Mouse (Mus musculus) limb, embryonic 15.5 days (tissue): ENCODE data around the gene Cdhr3. TPM values are rescaled to one million over a fixed set of nuclear protein-coding genes. Genes with fewer than 3 reads are reported as not detected.
"Not testable (repeated sequence)": the region's sequence is repeated elsewhere in the genome, so short reads cannot be mapped to it uniquely, and the experiment has no call there.

Experiments
- ATAC-seq: fragments of 200-750 bp; cut with Nextera tagmentation; 2 replicates; pipeline ENCODE4 v1.8.0; 2017; ENCODE audit warnings: low read depth, moderate TSS enrichment; ENCODE audit not compliant: insufficient number of reproducible peaks, low FRiP score, low TSS enrichment
- H3K27ac ChIP-seq: fragments of 300-500 bp; sonication (generic); 2 replicates; pipeline ENCODE4 v1.5.1; 2015; ENCODE audit warnings: moderate library complexity, mild to moderate bottlenecking, inconsistent platforms
- H3K27me3 ChIP-seq: fragments of 300-500 bp; sonication (generic); 2 replicates; pipeline ENCODE4 v1.6.1; 2015; ENCODE audit warnings: inconsistent platforms
- H3K36me3 ChIP-seq: fragments of 300-500 bp; sonication (generic); 2 replicates; pipeline ENCODE4 v1.6.1; 2015; ENCODE audit warnings: inconsistent platforms
- H3K4me1 ChIP-seq: fragments of 300-500 bp; sonication (generic); 2 replicates; pipeline ENCODE4 v1.6.1; 2015; ENCODE audit warnings: inconsistent platforms
- H3K4me2 ChIP-seq: fragments of 300-500 bp; sonication (generic); 2 replicates; pipeline ENCODE4 v1.6.1; 2015; ENCODE audit warnings: mild to moderate bottlenecking, inconsistent platforms
- H3K4me3 ChIP-seq: fragments of 300-500 bp; sonication (generic); 2 replicates; pipeline ENCODE4 v1.5.1; 2015; ENCODE audit warnings: mild to moderate bottlenecking, inconsistent platforms
- H3K9ac ChIP-seq: fragments of 300-500 bp; sonication (generic); 2 replicates; pipeline ENCODE4 v1.6.1; 2015; ENCODE audit warnings: inconsistent platforms
- H3K9me3 ChIP-seq: fragments of 300-500 bp; sonication (generic); 2 replicates; pipeline ENCODE4 v1.6.1; 2016; ENCODE audit warnings: inconsistent platforms
- WGBS: fragments of 180-500 bp; shearing (Covaris S2); methylation state at CpG from one replicate; pipeline ENCODE4 v1.1.7; 2015; 5-methylcytosine and 5-hydroxymethylcytosine counted together
- polyA plus RNA-seq: library from polyadenylated mRNA; unstranded; fragments of >200 nt; fragmentation: Nextera tagmentation; extraction: Ambion mirVana; gene quantifications from 2 replicates; pipeline ENCODE4 v1.2.1, GENCODE M21; 2015

Cdhr3 gene
- polyA plus RNA-seq, 1 experiment from 2014 or later = 0.64 TPM

- H3K9ac ChIP-seq = no peak overlapping the region
- H3K4me2 ChIP-seq = no peak overlapping the region
- no peak for ATAC-seq
- H3K27ac ChIP-seq = no peak overlapping the region
- 0 out of 2 replicates have a peak, but pooled peaks cover 2% of the 10 kb centered on the region for H3K4me1 ChIP-seq
- 62% methylated on average over 2 of the region's 2 CpGs for WGBS
- H3K4me3 ChIP-seq = no peak overlapping the region
- H3K27me3 ChIP-seq = no peaks in the 10 kb centered on the region
- no peaks in the 10 kb centered on the region for H3K36me3 ChIP-seq
- H3K9me3 ChIP-seq = no peaks in the 10 kb centered on the region
Observed at GRCm38 (mm10) chr12:33068977-33069376, 23.7 kb downstream of the Cdhr3 start.

- no peak overlapping the region for H3K27ac ChIP-seq
- no peak overlapping the region for H3K4me3 ChIP-seq
- no peaks in the 10 kb centered on the region for H3K9me3 ChIP-seq
- no peak overlapping the region for H3K4me2 ChIP-seq
- no peaks in the 10 kb centered on the region for H3K27me3 ChIP-seq
- no peak for ATAC-seq
- H3K4me1 ChIP-seq = peaks cover 6% of the 10 kb centered on the region
- 68% methylated on average over 4 of the region's 4 CpGs for WGBS
- no peak overlapping the region for H3K9ac ChIP-seq
- no peaks in the 10 kb centered on the region for H3K36me3 ChIP-seq
Observed at GRCm38 (mm10) chr12:33066355-33066754, 26.3 kb downstream of the Cdhr3 start.

- WGBS = 75% methylated on average over 3 of the region's 3 CpGs
- H3K9ac ChIP-seq = no peak overlapping the region
- no peak for ATAC-seq
Observed at GRCm38 (mm10) chr12:33065162-33065561, 27.5 kb downstream of the Cdhr3 start.

GRCm38 (mm10) chr12:33064266-33064665 is 28.4 kb downstream of the Cdhr3 start:
- no peaks in the 10 kb centered on the region for H3K27me3 ChIP-seq
- no peak overlapping the region for H3K4me2 ChIP-seq
- WGBS = 76% methylated on average over 2 of the region's 2 CpGs
- H3K9me3 ChIP-seq = no peaks in the 10 kb centered on the region
- H3K4me1 ChIP-seq = peaks cover 6% of the 10 kb centered on the region
- H3K36me3 ChIP-seq = no peaks in the 10 kb centered on the region
- no peak for ATAC-seq
- no peak overlapping the region for H3K9ac ChIP-seq
- no peak overlapping the region for H3K4me3 ChIP-seq
- no peak overlapping the region for H3K27ac ChIP-seq

More at GRCm38 (mm10) chr12:33065162-33065561, 27.5 kb downstream of the Cdhr3 start:
- Histone ChIP-seq H3K36me3 (no peaks in the 10 kb centered on the region), H3K4me3 (no peak overlapping the region), H3K4me1 (peaks cover 6% of the 10 kb centered on the region), H3K4me2 (no peak overlapping the region), H3K9me3 (no peaks in the 10 kb centered on the region), H3K27ac (no peak overlapping the region), H3K27me3 (no peaks in the 10 kb centered on the region)

- no peak for ATAC-seq
- WGBS = 75% methylated on average over 2 of the region's 2 CpGs
Observed at GRCm38 (mm10) chr12:33063250-33063649, 29.4 kb downstream of the Cdhr3 start.

GRCm38 (mm10) chr12:33062379-33062778 is 30.3 kb downstream of the Cdhr3 start:
- 38% methylated on average over 2 of the region's 2 CpGs for WGBS

More at GRCm38 (mm10) chr12:33063250-33063649, 29.4 kb downstream of the Cdhr3 start:
- peaks cover 6% of the 10 kb centered on the region for H3K4me1 ChIP-seq
- H3K9ac ChIP-seq = no peak overlapping the region
- no peaks in the 10 kb centered on the region for H3K9me3 ChIP-seq
- no peak overlapping the region for H3K4me3 ChIP-seq
- no peaks in the 10 kb centered on the region for H3K27me3 ChIP-seq
- H3K36me3 ChIP-seq = no peaks in the 10 kb centered on the region
- H3K27ac ChIP-seq = no peak overlapping the region
- no peak overlapping the region for H3K4me2 ChIP-seq

GRCm38 (mm10) chr12:33061651-33062050 is 31.0 kb downstream of the Cdhr3 start:
- Histone ChIP-seq H3K36me3 (no peaks in the 10 kb centered on the region), H3K4me3 (no peak overlapping the region), H3K4me2 (no peak overlapping the region), H3K27ac (no peak overlapping the region), H3K9ac (no peak overlapping the region), H3K9me3 (no peaks in the 10 kb centered on the region), H3K4me1 (peaks cover 20% of the 10 kb centered on the region), H3K27me3 (no peaks in the 10 kb centered on the region)
- WGBS = 35% methylated on average over 8 of the region's 8 CpGs
- ATAC-seq = no peak

More at GRCm38 (mm10) chr12:33062379-33062778, 30.3 kb downstream of the Cdhr3 start:
- not testable (repeated sequence) for H3K4me2 ChIP-seq, ATAC-seq, H3K27ac ChIP-seq, H3K4me3 ChIP-seq, H3K36me3 ChIP-seq, H3K27me3 ChIP-seq, H3K9ac ChIP-seq, H3K9me3 ChIP-seq
- H3K4me1 ChIP-seq = peaks cover 12% of the 10 kb centered on the region

- Histone ChIP-seq H3K4me1 (peaks cover 22% of the 10 kb centered on the region), H3K27me3 (no peaks in the 10 kb centered on the region), H3K4me2 (peak overlapping the region; percentile 47), H3K9me3 (no peaks in the 10 kb centered on the region), H3K27ac (no peak overlapping the region), H3K4me3 (peak overlapping the region; percentile 21; the same call in 1 of the 2 replicates), H3K9ac (0 out of 2 replicates have a peak overlapping the region, but pooled peaks have one; percentile 37), H3K36me3 (no peaks in the 10 kb centered on the region)
- ATAC-seq = peak; percentile 41; the same call in 1 of the 2 replicates
- WGBS = 11% methylated on average over 19 of the region's 19 CpGs
Observed at GRCm38 (mm10) chr12:33057231-33058048, 35.2 kb downstream of the Cdhr3 start.

GRCm38 (mm10) chr12:33056574-33056973 is 36.1 kb downstream of the Cdhr3 start:
- Histone ChIP-seq H3K36me3 (no peaks in the 10 kb centered on the region), H3K4me1 (peaks cover 18% of the 10 kb centered on the region), H3K9ac (no peak overlapping the region), H3K27me3 (no peaks in the 10 kb centered on the region), H3K4me2 (no peak overlapping the region), H3K4me3 (no peak overlapping the region), H3K27ac (no peak overlapping the region), H3K9me3 (no peaks in the 10 kb centered on the region)
- 36% methylated on average over 3 of the region's 3 CpGs for WGBS
- no peak for ATAC-seq

- Histone ChIP-seq H3K4me3 (no peak overlapping the region), H3K27me3 (no peaks in the 10 kb centered on the region), H3K9me3 (no peaks in the 10 kb centered on the region), H3K27ac (no peak overlapping the region), H3K9ac (no peak overlapping the region), H3K4me2 (no peak overlapping the region), H3K36me3 (no peaks in the 10 kb centered on the region), H3K4me1 (peaks cover 16% of the 10 kb centered on the region)
- no peak for ATAC-seq
- 77% methylated on average over 6 of the region's 6 CpGs for WGBS
Observed at GRCm38 (mm10) chr12:33056074-33056473, 36.6 kb downstream of the Cdhr3 start.

- 70% methylated on average over 13 of the region's 13 CpGs for WGBS
- ATAC-seq = no peak
- peaks cover 16% of the 10 kb centered on the region for H3K4me1 ChIP-seq
Observed at GRCm38 (mm10) chr12:33053746-33054145, 38.9 kb downstream of the Cdhr3 start.

GRCm38 (mm10) chr12:33053311-33053710 is 39.4 kb downstream of the Cdhr3 start:
- no peak overlapping the region for H3K4me2 ChIP-seq
- no peak overlapping the region for H3K27ac ChIP-seq
- no peak for ATAC-seq
- 57% methylated on average over 9 of the region's 9 CpGs for WGBS
- H3K4me3 ChIP-seq = no peak overlapping the region
- H3K36me3 ChIP-seq = no peaks in the 10 kb centered on the region
- no peaks in the 10 kb centered on the region for H3K27me3 ChIP-seq
- H3K9me3 ChIP-seq = no peaks in the 10 kb centered on the region
- no peak overlapping the region for H3K9ac ChIP-seq
- peaks cover 16% of the 10 kb centered on the region for H3K4me1 ChIP-seq

More at GRCm38 (mm10) chr12:33053746-33054145, 38.9 kb downstream of the Cdhr3 start:
- Histone ChIP-seq H3K27ac (no peak overlapping the region), H3K9me3 (no peaks in the 10 kb centered on the region), H3K4me2 (no peak overlapping the region), H3K9ac (no peak overlapping the region), H3K27me3 (no peaks in the 10 kb centered on the region), H3K36me3 (no peaks in the 10 kb centered on the region), H3K4me3 (no peak overlapping the region)
